Mouse (Mus musculus) heart, adult 18-20 months (tissue): ENCODE measurements around the gene Kdm1a. TPM values are rescaled to one million over a fixed set of nuclear protein-coding genes. Genes with fewer than 3 reads are reported as not detected.

ENCODE experiments used
- DNase-seq, 2 experiments: peaks; one replicate each; pipeline ENCODE4 v3.0.0; 2021 to 2022; ENCODE audit warnings: mixed read lengths in 1 of 2
- microRNA-seq, 2 experiments: library from miRNA; unstranded; fragments of <30 nt; microRNA quantifications; one replicate each; pipeline ENCODE4 v1.2.0; 2022
- total RNA-seq, 2 experiments: library from RNA; stranded (reverse); gene quantifications; 2 replicates each; pipeline ENCODE4 v1.2.3; 2021

Gene Kdm1a
- total RNA-seq, 2 experiments from 2014 or later: 28.2 to 30.6 TPM

DNA sequence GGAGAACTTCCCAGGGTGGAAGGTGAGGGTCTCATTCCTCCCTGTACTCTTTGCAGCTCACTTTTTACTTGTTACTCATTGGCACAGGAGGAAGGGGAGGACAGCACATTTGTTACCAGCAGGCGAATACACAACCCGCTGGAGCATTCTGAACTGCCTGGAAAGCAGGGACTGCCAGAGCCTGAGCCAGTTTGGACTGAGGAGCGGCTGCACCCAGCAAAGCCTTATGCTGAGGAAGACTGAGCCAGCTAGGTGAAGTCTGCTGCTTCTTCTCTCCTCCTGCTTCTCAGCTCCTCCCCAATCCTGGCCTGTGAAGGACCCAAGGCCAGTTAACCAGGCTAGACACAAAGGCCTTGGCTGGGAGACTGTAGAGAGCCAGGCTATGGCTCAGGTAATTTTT lies 57.4 kb downstream of the Kdm1a start:
- DNase-seq: no peak

DNA sequence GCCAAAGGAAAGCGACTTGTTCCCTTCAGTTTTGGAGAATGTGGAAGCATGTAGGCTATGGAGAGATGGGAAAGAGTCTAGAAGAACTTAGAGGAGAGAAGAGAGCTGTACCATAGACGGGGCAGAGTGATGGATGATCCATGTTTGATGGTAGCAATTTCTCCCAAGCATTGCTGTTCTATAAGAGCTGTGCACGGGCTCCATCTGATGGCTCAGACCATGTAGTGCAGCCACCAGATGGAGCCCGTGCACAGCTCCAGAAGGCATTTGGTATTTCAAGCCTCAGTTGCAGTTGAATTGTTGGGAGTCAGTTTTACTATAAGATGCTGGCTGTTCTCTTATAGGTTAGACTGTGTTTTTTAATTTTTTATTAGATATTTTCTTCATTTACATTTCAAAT lies 76.1 kb downstream of the Kdm1a start:
- peak; percentile 58 to 78 for DNase-seq

DNA sequence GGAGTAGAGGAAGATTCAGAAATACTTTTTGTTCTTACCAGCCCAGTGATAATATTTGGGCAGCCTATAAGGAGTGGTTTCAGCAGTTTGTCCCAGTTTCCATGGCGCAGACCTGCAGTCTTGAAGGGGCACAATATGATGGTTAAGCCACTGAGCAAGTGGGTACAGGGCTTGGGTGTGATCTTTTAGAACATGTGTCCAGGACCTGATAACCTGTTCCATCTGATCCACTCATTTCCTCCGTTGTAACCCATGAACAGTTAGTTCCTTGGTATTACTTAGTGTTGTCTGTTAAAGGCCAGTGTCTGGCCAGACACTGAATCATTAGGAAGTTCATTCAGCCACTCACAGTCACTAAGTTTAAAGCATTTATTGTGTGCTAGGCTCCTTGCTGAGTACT lies 78.2 kb downstream of the Kdm1a start:
- DNase-seq: no peak

DNA sequence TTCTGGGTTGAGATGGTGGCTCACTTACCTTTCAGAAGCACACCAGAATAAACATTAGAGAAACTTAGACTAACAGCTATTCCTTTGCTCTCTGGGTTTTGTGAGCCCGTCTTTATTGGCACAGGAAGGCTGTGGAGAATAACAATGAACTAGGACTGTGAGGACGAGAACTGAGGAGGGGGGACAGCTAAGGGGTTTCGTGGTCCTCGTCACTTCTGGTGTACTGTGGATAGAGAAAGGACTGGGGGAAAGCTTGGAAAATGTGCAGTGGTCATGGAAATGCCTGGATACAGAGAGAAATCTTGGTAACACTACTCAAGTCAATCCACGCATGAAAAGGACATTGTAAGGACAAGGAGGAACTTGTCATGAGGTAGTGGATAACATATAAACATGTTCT lies 80.6 kb downstream of the Kdm1a start:
- no peak for DNase-seq

DNA sequence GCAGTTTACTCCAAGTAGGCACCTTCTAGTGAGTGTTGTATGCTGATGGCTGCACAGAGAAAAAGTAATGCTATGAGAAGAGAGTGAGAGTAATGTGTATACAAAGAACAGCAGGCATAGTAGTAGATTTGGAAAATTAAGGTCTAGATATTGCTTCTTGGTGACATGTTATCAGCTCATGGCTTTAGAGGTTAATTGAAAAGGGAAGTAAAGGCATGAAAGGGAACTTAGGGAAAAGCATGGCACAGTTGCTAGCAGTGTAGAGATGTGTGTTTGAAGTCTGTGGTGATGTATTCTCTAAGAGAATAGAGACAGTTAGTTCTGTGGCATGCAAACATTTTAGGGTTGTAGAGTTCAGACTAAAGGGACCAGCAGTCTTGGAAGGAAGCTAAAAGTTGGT lies 82.7 kb downstream of the Kdm1a start:
- no peak for DNase-seq

DNA sequence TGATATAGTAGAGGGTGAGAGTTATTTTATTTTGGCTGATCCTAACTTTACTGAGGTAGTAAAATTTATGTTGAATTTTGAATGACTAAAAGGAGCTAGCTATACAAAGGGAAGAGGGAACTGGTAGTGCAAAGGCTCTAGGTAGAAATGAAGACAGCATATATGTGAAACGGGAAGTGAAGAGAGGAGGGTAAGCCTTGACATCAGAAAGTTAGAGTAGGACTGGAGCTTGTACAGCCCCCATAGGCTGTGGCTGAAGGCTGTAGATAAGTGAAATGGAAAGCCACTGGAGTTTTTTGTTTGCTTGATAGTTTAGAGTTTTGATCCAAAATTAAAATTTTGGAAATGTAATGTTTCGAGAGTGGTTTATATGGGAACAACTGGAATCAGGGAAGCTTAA lies 83.9 kb downstream of the Kdm1a start:
- DNase-seq: no peak

DNA sequence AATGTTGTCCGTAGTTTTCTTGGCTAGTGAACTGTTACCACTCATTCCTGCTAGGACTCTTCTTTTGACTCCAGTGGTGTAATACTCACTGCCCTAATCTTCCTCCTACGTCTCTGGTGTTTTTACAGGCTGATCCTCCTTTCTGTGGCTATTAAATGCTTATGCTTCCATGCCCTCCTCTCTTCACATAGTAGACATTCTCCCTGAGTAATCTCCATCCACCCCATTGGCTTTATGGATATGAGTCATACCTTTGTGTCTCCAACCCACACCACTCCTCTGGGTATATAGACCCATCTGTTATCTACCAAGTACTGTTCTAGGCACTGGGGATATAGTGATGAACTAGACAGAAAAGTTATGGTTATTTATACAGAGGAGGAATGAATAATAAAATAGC lies 84.4 kb downstream of the Kdm1a start:
- no peak for DNase-seq

DNA sequence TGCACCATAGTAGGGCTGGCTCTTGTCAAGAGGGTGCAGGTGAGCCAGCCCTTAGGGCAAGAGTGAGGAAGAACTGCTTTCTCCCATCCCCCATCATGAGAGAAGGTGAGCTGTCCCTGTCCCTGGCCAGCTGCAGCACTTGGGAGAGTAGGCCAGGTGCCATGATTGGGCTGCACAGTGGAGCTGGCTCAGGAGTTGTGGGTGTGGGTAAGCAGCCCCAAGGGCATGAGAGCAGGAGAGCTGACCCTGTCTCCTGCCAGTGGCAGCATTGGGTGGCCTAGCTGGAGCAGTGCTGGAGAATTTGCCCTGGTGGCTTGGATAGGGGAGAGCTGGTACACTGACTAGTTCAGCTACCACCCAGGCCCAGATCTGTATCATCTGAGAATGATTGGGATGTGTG lies 89.6 kb downstream of the Kdm1a start:
- peak; percentile 33 to 56 for DNase-seq

DNA sequence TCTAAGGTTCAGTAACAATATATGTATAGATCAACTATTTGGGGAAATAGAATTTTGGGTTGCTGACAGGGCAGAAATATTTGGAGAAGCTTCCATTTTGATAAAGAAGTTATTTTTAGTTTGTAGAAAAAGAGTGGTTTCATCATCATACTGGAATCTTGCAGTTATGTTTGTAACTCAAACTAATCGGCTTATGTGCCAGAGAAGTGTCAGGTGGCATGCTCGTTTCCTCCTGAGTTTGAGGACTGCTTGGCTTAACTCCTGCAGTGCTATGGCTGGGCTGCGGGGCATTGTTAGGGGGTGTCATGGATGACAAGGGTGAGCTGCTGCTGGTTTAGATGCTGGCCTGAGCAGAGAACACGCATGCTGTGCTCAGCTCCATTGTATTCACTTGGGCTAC lies 90.8 kb downstream of the Kdm1a start:
- DNase-seq: peak; percentile 22 to 26

DNA sequence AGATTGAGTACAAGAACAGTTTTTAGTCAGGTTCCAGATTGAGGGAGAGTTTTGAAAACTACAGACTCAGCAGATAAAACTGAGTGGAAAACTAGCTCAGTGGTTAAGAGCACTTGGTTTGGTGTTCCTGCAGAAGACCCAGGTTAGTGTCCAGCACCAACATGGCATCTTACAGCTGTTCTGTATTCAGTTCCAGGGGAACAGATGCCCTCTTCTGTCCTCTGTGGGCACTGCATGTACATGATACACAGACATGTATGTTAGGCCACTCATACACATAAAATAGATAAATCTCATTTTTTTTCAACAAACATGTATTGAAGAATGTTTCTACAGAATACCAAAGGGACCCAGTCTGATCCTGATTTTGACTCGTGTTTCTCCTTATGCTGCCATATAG lies 92.7 kb downstream of the Kdm1a start:
- DNase-seq: peak; percentile 23 to 46

DNA sequence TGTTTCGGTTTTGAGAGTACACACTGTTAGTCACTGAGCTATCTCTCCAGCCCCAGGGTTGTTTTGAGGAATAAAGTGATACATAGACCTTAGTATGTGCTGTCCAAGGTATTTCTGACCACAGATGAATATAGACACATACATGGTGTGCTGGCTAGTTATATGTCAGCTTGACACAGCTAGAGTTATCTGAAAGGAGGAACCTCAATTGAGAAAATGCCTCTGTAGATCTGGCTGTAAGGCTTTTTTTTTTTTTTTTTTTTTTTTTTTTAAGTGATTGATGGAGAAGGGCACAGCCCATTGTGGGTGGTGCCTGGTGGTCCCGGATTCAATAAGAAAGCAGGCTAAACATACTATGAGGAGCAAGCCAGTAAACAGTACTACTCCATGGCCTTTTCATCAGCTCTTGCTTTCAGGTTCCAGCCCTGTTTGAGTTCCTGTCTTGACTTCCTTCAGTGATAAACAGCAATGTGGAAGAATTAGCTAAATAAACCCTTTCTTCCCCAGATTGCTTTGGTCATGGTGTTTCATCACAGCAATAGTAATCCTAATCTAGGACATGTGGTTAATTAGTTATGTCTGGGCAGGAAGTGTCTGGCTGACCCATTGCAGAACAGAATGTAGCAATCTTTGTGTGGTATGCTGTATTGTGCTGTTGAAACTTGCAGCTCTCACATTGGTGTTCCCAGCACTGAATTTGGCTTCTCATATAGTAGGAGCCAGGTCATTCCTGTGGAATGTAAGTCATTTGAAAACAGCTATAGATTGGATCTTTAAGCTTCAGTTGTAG lies 96.9 kb downstream of the Kdm1a start:
- DNase-seq: peak; percentile 19 to 21

Small RNAs within 50 kb of the gene (microRNA-seq; reads per million reads assigned to microRNA genes)
- gene Gm22180: 0 reads per million in 2 experiments

Other genes with a start within 250 kb of the Kdm1a start
- gene Htr1d, start 179.2 kb downstream of the Kdm1a start, total RNA-seq: not detected
- gene 6030445D17Rik, start 140.5 kb downstream of the Kdm1a start, total RNA-seq: under 1 TPM; 0.15 to 0.21 TPM
- 10 to 100 TPM; 29.3 to 38.1 TPM for gene Luzp1, start 133.0 kb downstream of the Kdm1a start, total RNA-seq
- not detected for gene Tex46, start 7.7 kb upstream of the Kdm1a start, total RNA-seq
- not detected for gene Lactbl1, start 19.9 kb upstream of the Kdm1a start, total RNA-seq
- gene Ephb2, start 233.3 kb upstream of the Kdm1a start, total RNA-seq: under 1 TPM; 0.89 to 0.90 TPM